Mouse (Mus musculus) heart, embryonic 13.5 days (tissue): Measurements from ENCODE around the gene Lin7b. TPM values are rescaled to one million over a fixed set of nuclear protein-coding genes. Genes with fewer than 3 reads are reported as not detected.
A peak's percentile ranks its signal among the peaks of the same experiment; 100 is the strongest.
"Not testable (repeated sequence)": the region's sequence is repeated elsewhere in the genome, so short reads cannot be mapped to it uniquely, and the experiment has no call there.

Experiments
- ATAC-seq: fragments of 200-750 bp; cut with Nextera tagmentation; 2 replicates; pipeline ENCODE4 v1.8.0; 2017; ENCODE audit warnings: moderate TSS enrichment; ENCODE audit not compliant: insufficient number of reproducible peaks, low FRiP score, low TSS enrichment; ENCODE audit errors: extremely low read depth
- H3K27ac ChIP-seq: fragments of 300-500 bp; sonication (generic); replicated peaks from 2 replicates; pipeline ENCODE4 v1.5.1; 2015; ENCODE audit warnings: moderate library complexity, mild to moderate bottlenecking, inconsistent platforms
- H3K27me3 ChIP-seq: fragments of 300-500 bp; sonication (generic); replicated peaks from 2 replicates; pipeline ENCODE4 v1.6.1; 2015; ENCODE audit warnings: mild to moderate bottlenecking, inconsistent platforms
- H3K36me3 ChIP-seq: fragments of 300-500 bp; sonication (generic); 2 replicates; pipeline ENCODE4 v1.6.1; 2015; ENCODE audit warnings: mild to moderate bottlenecking, inconsistent platforms
- H3K4me1 ChIP-seq: fragments of 300-500 bp; sonication (generic); 2 replicates; pipeline ENCODE4 v1.6.1; 2015; ENCODE audit warnings: inconsistent platforms
- H3K4me2 ChIP-seq: fragments of 300-500 bp; sonication (generic); 2 replicates; pipeline ENCODE4 v1.6.1; 2015; ENCODE audit warnings: inconsistent platforms, mild to moderate bottlenecking, moderate library complexity
- H3K4me3 ChIP-seq: fragments of 300-500 bp; sonication (generic); 2 replicates; pipeline ENCODE4 v1.5.1; 2015; ENCODE audit warnings: moderate library complexity, mild to moderate bottlenecking, inconsistent platforms
- H3K9ac ChIP-seq: fragments of 300-500 bp; sonication (generic); 2 replicates; pipeline ENCODE4 v1.6.1; 2015; ENCODE audit warnings: inconsistent platforms, mild to moderate bottlenecking, moderate library complexity
- H3K9me3 ChIP-seq: fragments of 300-500 bp; sonication (generic); 2 replicates; pipeline ENCODE4 v1.6.1; 2016; ENCODE audit warnings: inconsistent platforms
- WGBS: fragments of 180-500 bp; shearing (Covaris S2); methylation state at CpG from one replicate; pipeline ENCODE4 v1.1.7; 2015; ENCODE audit warnings: mixed read lengths; 5-methylcytosine and 5-hydroxymethylcytosine counted together
- polyA plus RNA-seq: library from polyadenylated mRNA; unstranded; fragments of >200 nt; fragmentation: Nextera tagmentation; extraction: Ambion mirVana; gene quantifications from 2 replicates; pipeline ENCODE4 v1.2.1, GENCODE M21; 2015

The Lin7b gene
- polyA plus RNA-seq, 1 experiment from 2014 or later, result 1.0 TPM

DNA sequence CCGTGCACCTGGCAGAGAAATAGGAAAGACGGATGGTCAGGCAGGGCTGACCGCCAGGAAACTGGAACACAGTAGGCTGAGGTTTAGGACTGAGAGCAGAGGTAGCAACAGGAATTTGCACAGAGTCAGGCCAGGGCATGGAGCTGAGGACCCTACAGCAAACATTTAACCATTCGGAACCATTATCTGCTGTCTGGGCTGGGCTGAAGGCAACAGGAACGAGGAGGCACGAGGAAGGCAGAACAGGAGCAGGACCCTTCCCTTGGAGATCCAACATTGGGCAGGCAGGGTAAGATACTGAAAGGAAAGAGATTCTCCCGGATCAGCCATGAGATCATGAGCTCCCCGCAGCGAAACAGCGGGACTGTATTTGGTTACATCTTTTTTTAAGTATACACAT is 37.5 kb upstream of the Lin7b start:
- H3K27me3 ChIP-seq, result peaks cover 76% of the 10 kb centered on the region
- no peak overlapping the region for H3K4me2 ChIP-seq
- ATAC-seq, result no peak
- WGBS, result 75% methylated on average over 10 of the region's 10 CpGs
- H3K9ac ChIP-seq, result no peak overlapping the region
- no peaks in the 10 kb centered on the region for H3K9me3 ChIP-seq
- peaks cover 24% of the 10 kb centered on the region for H3K4me1 ChIP-seq
- no peaks in the 10 kb centered on the region for H3K36me3 ChIP-seq
- no peak overlapping the region for H3K4me3 ChIP-seq
- H3K27ac ChIP-seq, result no peak overlapping the region

DNA sequence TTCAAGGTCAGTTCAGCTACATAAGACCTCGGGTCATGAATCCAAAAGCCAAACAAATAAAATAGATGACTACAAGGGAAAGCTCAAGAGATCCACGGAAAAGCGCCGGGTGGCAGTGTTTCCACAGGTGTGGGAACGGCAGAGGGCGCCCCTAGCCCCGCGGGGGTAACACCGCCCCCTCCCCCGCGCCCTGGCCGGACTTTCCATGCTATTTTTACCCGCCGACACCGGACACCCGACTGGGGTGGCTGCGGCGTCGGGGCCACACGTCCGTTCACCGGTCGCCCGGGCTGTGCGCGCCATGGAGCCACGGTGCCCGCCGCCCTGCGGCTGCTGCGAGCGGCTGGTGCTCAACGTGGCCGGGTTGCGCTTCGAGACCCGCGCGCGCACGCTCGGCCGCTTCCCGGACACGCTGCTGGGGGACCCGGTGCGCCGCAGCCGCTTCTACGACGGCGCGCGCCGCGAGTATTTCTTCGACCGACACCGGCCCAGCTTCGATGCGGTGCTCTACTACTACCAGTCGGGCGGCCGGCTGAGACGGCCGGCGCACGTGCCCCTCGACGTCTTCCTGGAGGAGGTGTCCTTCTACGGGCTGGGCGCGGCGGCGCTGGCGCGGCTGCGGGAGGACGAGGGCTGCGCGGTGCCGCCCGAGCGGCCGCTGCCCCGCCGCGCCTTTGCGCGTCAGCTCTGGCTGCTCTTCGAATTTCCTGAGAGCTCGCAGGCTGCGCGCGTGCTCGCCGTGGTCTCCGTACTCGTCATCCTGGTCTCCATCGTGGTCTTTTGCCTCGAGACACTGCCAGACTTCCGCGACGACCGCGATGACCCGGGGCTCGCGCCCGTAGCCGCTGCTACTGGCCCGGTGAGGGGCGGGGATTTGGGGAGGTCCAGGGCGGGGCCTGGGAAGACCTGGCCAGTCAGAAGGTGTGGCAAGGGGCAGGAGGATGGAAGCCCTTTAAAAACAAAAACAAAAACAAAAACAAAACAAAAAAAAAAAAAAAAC is 36.1 kb upstream of the Lin7b start:
- Histone ChIP-seq H3K27ac (no peak overlapping the region), H3K9me3 (no peaks in the 10 kb centered on the region), H3K9ac (peak overlapping the region; percentile 77), H3K27me3 (peaks cover 64% of the 10 kb centered on the region), H3K36me3 (no peaks in the 10 kb centered on the region), H3K4me1 (peaks cover 17% of the 10 kb centered on the region), H3K4me2 (peak overlapping the region; percentile 80), H3K4me3 (peak overlapping the region; percentile 56)
- WGBS, result under 1% methylated on average over 114 of the region's 114 CpGs
- ATAC-seq, result no peak

DNA sequence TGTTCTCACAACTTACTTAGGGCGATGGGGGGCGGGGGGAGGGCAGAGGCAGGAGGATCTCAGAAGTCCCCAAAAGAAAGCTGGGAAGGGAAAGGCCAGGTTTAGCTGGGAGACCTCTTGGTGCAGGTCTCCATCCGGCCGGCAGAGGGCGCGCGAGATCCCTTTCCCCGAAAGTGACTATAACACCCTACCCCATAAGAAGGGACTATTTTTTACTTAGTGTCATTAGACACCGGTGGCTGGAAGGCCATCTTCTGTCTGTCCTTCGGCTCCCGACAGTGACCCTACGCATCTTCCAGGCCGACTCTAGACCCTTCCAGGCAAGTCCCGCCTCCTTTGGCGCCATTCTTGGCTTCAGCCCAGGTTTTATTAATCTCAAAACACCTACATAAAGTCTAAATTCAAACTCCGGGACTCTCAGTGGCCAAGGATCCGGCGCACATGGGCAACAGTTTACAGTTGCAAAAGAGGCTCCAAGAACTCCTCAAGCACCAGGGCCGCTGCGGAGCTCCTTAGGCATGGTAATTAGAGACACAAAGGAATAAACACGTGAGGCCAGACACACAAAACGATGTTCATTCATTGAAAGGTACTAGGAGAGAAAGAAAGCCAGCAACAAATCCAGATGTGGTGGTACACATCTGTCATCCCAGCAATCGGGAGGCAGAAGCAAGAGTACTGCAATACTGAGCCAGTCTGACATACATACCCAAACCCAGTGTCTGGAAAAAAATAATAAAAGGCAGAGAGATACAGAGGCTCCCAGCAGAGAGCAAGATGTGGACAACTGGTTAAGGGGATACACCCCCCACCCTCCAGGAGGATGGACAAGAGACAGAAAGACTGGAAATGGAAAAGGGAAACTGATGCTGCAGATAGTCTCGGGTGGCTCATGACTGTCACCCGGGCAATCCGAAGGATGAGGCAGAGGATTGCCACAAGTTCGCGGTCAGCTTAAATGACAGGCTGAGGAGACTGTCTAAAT is 35.0 kb upstream of the Lin7b start, which contains the start of gene Kcna7:
Kcna7 (plus strand) TSS at position 563 of the 985 bp plus-strand sequence.
- H3K4me1 ChIP-seq, result peaks cover 17% of the 10 kb centered on the region
- peaks cover 53% of the 10 kb centered on the region for H3K27me3 ChIP-seq
- H3K9ac ChIP-seq, result peak within 1 kb of the TSS; percentile 77
- no peaks in the 10 kb centered on the region for H3K36me3 ChIP-seq
- peak within 1 kb of the TSS; percentile 80 for H3K4me2 ChIP-seq
- H3K9me3 ChIP-seq, result no peaks in the 10 kb centered on the region
- H3K4me3 ChIP-seq, result peak within 1 kb of the TSS; percentile 56
- H3K27ac ChIP-seq, result peak within 1 kb of the TSS; percentile 9; the same call in 1 of the 2 replicates
- no peak for ATAC-seq
- 10% methylated on average over 28 of the region's 28 CpGs for WGBS

DNA sequence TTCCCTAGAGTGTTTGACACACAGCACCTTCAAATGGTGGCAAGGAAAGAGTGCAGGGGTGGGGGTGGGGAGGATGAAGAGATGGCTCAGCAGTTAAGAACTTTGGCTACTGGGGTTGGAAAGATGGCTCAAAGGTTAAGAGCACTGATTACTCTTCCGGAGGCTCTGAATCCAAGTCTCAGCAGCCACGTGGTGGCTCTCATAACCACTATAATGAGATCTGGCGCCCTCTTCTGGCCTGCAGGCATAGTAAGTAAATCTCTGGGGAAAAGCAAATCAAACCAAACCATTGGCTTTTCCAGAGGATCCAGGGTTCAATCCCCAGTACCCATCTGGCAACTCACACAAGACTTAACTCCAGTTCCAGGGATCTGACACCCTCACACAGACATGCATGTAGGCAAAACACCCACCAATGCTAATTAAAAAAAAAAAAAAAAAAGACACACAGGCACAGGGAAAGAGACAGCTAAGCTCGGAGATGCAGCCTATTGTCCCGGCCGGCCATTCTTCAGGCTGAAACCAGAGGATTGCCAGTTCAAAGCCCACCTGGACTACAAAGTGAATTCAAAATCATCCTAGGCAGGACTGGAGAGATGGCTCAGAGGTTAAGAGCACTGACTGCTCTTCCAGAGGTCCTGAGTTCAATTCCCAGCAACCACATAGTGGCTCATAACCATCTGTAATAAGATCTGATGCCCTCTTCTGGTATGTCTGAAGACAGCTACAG is 33.3 kb upstream of the Lin7b start:
- WGBS, result 48% methylated on average over 6 of the region's 6 CpGs
- Histone ChIP-seq H3K4me2 (no peak overlapping the region), H3K9ac (no peak overlapping the region), H3K9me3 (no peaks in the 10 kb centered on the region), H3K27me3 (peaks cover 36% of the 10 kb centered on the region), H3K36me3 (no peaks in the 10 kb centered on the region), H3K27ac (no peak overlapping the region), H3K4me1 (peaks cover 17% of the 10 kb centered on the region), H3K4me3 (no peak overlapping the region)
- no peak for ATAC-seq

DNA sequence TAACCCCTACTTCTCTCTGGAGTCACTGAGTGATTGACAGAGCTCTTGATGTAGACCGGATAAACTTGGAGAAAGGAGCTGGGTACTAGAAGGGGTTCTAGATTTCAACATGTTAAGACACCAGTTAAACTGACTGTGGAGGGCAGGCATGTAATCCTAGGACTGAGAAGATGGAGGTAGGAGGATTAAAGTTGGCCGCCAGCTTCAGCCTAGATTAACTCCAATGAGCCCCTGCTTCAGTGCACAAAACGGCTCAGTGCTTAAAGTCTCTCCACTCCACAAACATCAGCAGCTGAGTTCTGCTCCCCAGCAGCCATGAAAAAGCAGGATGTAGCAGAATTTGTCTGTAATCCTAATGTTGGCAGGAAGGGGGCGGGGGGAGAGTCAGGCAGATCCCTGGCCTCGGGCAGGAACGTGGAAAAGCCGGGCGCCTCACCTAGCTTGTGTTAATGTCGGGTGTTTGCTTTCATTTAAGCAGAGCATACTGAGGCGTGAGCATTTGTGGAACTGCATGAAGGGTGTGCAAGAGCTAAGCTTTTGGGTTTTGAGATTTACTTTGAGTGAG is 31.2 kb upstream of the Lin7b start:
- no peak overlapping the region for H3K27ac ChIP-seq
- no peak overlapping the region for H3K9ac ChIP-seq
- H3K4me3 ChIP-seq, result no peak overlapping the region
- 72% methylated on average over 10 of the region's 10 CpGs for WGBS
- H3K4me1 ChIP-seq, result peaks cover 15% of the 10 kb centered on the region
- no peak overlapping the region for H3K4me2 ChIP-seq
- no peaks in the 10 kb centered on the region for H3K9me3 ChIP-seq
- H3K36me3 ChIP-seq, result no peaks in the 10 kb centered on the region
- ATAC-seq, result no peak
- peaks cover 15% of the 10 kb centered on the region for H3K27me3 ChIP-seq

DNA sequence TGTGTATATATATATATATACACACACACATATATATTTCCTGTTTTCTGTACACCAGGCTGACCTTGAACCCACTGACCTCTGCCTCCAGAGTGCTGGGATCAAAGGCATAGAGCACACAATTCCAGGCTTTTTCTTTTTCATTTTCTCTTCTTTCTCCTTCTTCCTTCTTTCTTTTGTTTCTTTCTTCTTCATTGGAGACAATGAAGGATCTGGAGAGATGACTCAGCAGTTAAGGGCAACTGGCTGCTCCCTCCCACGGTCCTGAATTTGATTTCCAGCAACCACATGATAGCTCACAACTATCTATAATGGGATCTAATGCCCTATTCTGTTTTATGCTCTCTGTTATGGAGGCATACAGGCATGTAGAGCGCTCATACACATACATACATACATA is 26.4 kb upstream of the Lin7b start:
- Histone ChIP-seq H3K4me1 (peaks cover 23% of the 10 kb centered on the region), H3K4me2 (no peak overlapping the region), H3K9ac (no peak overlapping the region), H3K27me3 (no peaks in the 10 kb centered on the region), H3K36me3 (peaks cover 23% of the 10 kb centered on the region), H3K27ac (no peak overlapping the region), H3K4me3 (no peak overlapping the region), H3K9me3 (no peaks in the 10 kb centered on the region)
- no peak for ATAC-seq
- 73% methylated on average over 2 of the region's 2 CpGs for WGBS

DNA sequence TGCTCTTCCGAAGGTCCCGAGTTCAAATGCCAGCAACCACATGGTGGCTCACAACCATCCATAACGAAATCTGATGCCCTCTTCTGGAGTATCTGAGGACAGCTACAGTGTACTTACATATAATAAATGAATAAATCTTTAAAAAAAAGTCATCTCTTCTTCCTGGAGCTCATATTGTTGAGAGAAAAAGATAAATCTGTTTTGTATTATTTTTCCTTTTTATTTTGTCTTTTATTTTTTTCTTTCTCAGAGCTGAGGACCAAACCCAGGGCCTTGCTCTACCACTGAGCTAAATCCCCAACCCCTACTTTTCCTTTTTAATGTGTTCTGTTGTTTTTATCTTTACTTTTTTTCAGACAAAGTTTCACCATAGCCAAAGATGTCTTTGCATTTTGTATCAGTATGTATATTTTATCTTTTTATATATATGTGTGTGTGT is 26.0 kb upstream of the Lin7b start:
- not testable (repeated sequence) for ATAC-seq, H3K9me3 ChIP-seq, H3K27me3 ChIP-seq
- H3K4me1 ChIP-seq, result peaks cover 23% of the 10 kb centered on the region
- peak overlapping the region; percentile 78 for H3K9ac ChIP-seq
- H3K27ac ChIP-seq, result peak overlapping the region; percentile 88
- H3K36me3 ChIP-seq, result peaks cover 28% of the 10 kb centered on the region
- H3K4me2 ChIP-seq, result peak overlapping the region; percentile 73
- 4% methylated on average over 3 of the region's 3 CpGs for WGBS
- H3K4me3 ChIP-seq, result peak overlapping the region; percentile 86

DNA sequence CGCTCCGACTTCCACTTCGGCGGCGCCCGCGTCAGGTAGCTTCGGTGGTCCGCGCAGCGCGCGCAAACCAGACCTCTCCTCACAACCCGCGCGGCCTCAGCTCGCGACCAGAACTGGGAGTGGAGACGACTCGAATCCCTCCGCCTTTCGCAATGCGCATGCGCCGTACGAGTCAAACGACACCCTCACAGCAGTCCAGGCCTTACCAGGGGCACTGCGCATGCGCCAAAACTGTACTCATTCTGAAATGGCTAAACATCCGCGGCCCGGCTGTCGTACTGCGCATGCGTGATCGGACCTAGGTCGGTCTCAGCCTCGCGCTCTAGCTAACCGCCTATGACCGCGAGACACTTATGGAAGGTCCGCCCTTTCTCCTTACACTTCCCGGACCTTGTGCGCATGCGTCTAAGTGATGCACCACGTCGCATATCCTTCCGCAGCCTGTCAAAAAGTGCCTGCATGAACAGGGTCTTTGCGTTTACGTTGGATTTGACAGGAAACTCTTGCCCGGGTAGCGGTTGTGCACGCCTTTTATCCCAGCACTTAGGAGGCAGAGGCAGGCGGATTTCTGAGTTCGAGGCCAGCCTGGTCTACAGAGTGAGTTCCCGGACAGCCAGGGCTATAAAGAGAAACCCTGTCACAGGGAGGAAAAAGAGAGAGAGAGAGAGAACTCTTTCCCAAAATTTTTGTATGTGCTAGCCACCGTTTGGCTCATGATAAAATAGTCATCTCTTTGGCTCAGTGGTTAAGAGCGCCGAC is 25.4 kb upstream of the Lin7b start, which contains the start of gene Snrnp70:
Snrnp70 (minus strand) TSS at position 165 of the 759 bp plus-strand sequence.
- peak; percentile 92 for ATAC-seq
- Histone ChIP-seq H3K27me3 (no peaks in the 10 kb centered on the region), H3K36me3 (peaks cover 33% of the 10 kb centered on the region), H3K4me2 (peak within 1 kb of the TSS; percentile 100), H3K9ac (peak within 1 kb of the TSS; percentile 99), H3K4me3 (peak within 1 kb of the TSS; percentile 86), H3K4me1 (peaks cover 23% of the 10 kb centered on the region), H3K27ac (peak within 1 kb of the TSS; percentile 98), H3K9me3 (no peaks in the 10 kb centered on the region)
- under 1% methylated on average over 60 of the region's 60 CpGs for whole genome bisulfite sequencing

DNA sequence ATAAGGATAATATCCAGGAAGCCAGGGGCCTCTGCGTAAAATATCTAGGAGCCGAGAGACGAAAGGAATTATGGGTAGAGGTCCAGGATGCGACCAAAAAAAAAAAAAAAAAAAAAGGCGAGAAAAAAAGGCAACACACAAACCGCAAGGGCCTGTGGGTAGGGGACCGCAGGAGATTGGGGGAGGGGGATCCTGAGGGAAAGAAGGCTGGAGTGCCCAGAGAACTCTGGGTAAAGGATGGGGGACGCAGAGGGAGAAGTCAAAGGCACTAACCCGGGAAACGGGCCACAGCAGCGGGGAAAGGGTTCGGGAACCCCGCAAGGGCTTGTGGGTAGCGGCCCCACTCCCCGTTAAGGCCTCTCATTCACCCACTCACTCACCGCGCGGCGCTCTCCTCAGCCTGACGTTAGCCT is 24.8 kb upstream of the Lin7b start:
- no peaks in the 10 kb centered on the region for H3K27me3 ChIP-seq
- H3K36me3 ChIP-seq, result peaks cover 39% of the 10 kb centered on the region
- peak; percentile 61 for ATAC-seq
- H3K9ac ChIP-seq, result peak overlapping the region; percentile 99
- peak overlapping the region; percentile 100 for H3K4me2 ChIP-seq
- H3K4me1 ChIP-seq, result peaks cover 24% of the 10 kb centered on the region
- peak overlapping the region; percentile 86 for H3K4me3 ChIP-seq
- whole genome bisulfite sequencing, result 0% methylated on average over 20 of the region's 20 CpGs
- H3K9me3 ChIP-seq, result no peaks in the 10 kb centered on the region
- peak overlapping the region; percentile 98 for H3K27ac ChIP-seq

DNA sequence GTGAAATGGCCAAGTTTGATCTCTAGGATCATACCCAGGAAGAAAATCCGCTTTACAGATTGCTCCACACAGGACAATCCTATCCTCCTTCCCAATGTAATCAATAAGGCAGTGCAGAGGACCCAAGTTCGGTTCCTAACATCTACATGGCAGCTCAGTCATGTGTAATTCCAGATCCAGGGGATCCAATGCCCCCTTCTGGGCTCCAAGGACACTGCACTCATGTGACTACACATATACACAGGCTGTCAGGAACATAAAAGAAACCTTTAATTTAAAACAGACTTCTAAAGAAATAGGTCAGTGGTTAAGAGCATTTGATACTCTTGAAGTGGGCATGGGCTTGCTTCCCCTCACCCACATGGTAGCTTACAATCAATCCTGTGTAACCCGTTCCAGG is 15.7 kb upstream of the Lin7b start:
- no peaks in the 10 kb centered on the region for H3K27me3 ChIP-seq
- H3K27ac ChIP-seq, result no peak overlapping the region
- peaks cover 19% of the 10 kb centered on the region for H3K4me1 ChIP-seq
- no peak overlapping the region for H3K4me2 ChIP-seq
- no peak overlapping the region for H3K9ac ChIP-seq
- no peak overlapping the region for H3K4me3 ChIP-seq
- H3K9me3 ChIP-seq, result no peaks in the 10 kb centered on the region
- ATAC-seq, result no peak
- 93% methylated on average over 3 of the region's 3 CpGs for WGBS
- H3K36me3 ChIP-seq, result peaks cover 100% of the 10 kb centered on the region
